Mouse (Mus musculus) hindbrain, postnatal 0 days (tissue): ENCODE measurements around the gene Serpinb1b. TPM values are rescaled to one million over a fixed set of nuclear protein-coding genes. Genes with fewer than 3 reads are reported as not detected.

Source experiments
- ATAC-seq: fragments of 200-750 bp; cut with Nextera tagmentation; 2 replicates; pipeline ENCODE4 v1.8.0; 2017; ENCODE audit warnings: mild to moderate bottlenecking, moderate TSS enrichment, moderate library complexity
- DNase-seq: peaks from one replicate; pipeline ENCODE4 v3.0.0-alpha.2; 2015; ENCODE audit warnings: low spot score
- H3K27ac ChIP-seq: fragments of 300-500 bp; sonication (generic); 2 replicates; pipeline ENCODE4 v1.5.1; 2014; ENCODE audit warnings: mild to moderate bottlenecking
- H3K27me3 ChIP-seq: fragments of 300-500 bp; sonication (generic); 2 replicates; pipeline ENCODE4 v1.6.1; 2014; ENCODE audit warnings: low read length, mixed read lengths; ENCODE audit not compliant: insufficient read depth
- H3K36me3 ChIP-seq: fragments of 300-500 bp; sonication (generic); 2 replicates; pipeline ENCODE4 v1.6.1; 2014; ENCODE audit warnings: low read length, mixed read lengths; ENCODE audit not compliant: insufficient read depth
- H3K4me1 ChIP-seq: fragments of 300-500 bp; sonication (generic); 2 replicates; pipeline ENCODE4 v1.6.1; 2014; ENCODE audit warnings: antibody characterized with exemption, low read length, mixed read lengths; ENCODE audit not compliant: insufficient read depth
- H3K4me2 ChIP-seq: fragments of 300-500 bp; sonication (generic); 2 replicates; pipeline ENCODE4 v1.6.1; 2014; ENCODE audit warnings: low read depth, mild to moderate bottlenecking, low read length, moderate library complexity, mixed read lengths
- H3K4me3 ChIP-seq: fragments of 300-500 bp; sonication (generic); 2 replicates; pipeline ENCODE4 v1.5.1; 2014; ENCODE audit warnings: low read length
- H3K9ac ChIP-seq: fragments of 300-500 bp; sonication (generic); replicated peaks from 2 replicates; pipeline ENCODE4 v1.6.1; 2014; ENCODE audit warnings: mild to moderate bottlenecking, low read length, moderate library complexity, mixed read lengths
- H3K9me3 ChIP-seq: fragments of 300-500 bp; sonication (generic); 2 replicates; pipeline ENCODE4 v1.6.1; 2016; ENCODE audit warnings: low read length, mixed read lengths
- CTCF ChIP-seq: IDR thresholded peaks from 2 replicates; pipeline ENCODE4 v1.5.1; 2016; ENCODE audit warnings: antibody characterized with exemption, control low read depth, low read depth
- WGBS: fragments of 180-500 bp; shearing (Covaris S2); extraction: QIAGEN DNeasy Blood & Tissue Kit; methylation state at CpG from one replicate; pipeline ENCODE4 v1.1.7; 2014; 5-methylcytosine and 5-hydroxymethylcytosine counted together
- polyA plus RNA-seq: library from polyadenylated mRNA; unstranded; fragments of >200 nt; fragmentation: Nextera tagmentation; extraction: Ambion mirVana; gene quantifications from 2 replicates; pipeline ENCODE4 v1.2.1, GENCODE M21; 2015
- total RNA-seq: library from RNA; depleted of rRNA; stranded (reverse); fragments of >200 nt; gene quantifications from 2 replicates; pipeline ENCODE4 v1.2.3, GENCODE M21; 2014

The Serpinb1b gene
- total and polyA plus RNA-seq, 2 experiments from 2014 or later = 14.2 to 30.6 TPM

GRCm38 (mm10) chr13:33089566-33089965 is 11.2 kb downstream of the Serpinb1b start:
- no peak for ATAC-seq
- H3K9me3 ChIP-seq = no peaks in the 10 kb centered on the region
- H3K4me2 ChIP-seq = no peak overlapping the region
- H3K27me3 ChIP-seq = no peaks in the 10 kb centered on the region
- H3K4me1 ChIP-seq = peaks cover 4% of the 10 kb centered on the region; the same call in 1 of the 2 replicates
- H3K4me3 ChIP-seq = no peak overlapping the region
- no peak overlapping the region for H3K27ac ChIP-seq
- no peaks in the 10 kb centered on the region for H3K36me3 ChIP-seq
- H3K9ac ChIP-seq = no peak overlapping the region
- DNase-seq = no peak
- no peak for TF ChIP-seq CTCF
- WGBS = 82% methylated on average over 3 of the region's 3 CpGs

- H3K4me2 ChIP-seq = no peak overlapping the region
- ATAC-seq = no peak
- no peak overlapping the region for H3K9ac ChIP-seq
- DNase-seq = no peak
- WGBS = 57% methylated on average over 1 of the region's 1 CpGs
- no peak overlapping the region for H3K4me3 ChIP-seq
- no peak overlapping the region for H3K27ac ChIP-seq
- no peaks in the 10 kb centered on the region for H3K9me3 ChIP-seq
- TF ChIP-seq CTCF = no peak
- H3K4me1 ChIP-seq = no peaks in the 10 kb centered on the region
- no peaks in the 10 kb centered on the region for H3K27me3 ChIP-seq
- H3K36me3 ChIP-seq = no peaks in the 10 kb centered on the region
Observed at GRCm38 (mm10) chr13:33090546-33090945, 12.2 kb downstream of the Serpinb1b start.

GRCm38 (mm10) chr13:33091306-33091705 is 12.9 kb downstream of the Serpinb1b start:
- WGBS = 88% methylated on average over 1 of the region's 1 CpGs
- no peak overlapping the region for H3K4me3 ChIP-seq
- no peak overlapping the region for H3K9ac ChIP-seq
- ATAC-seq (no peak), DNase-seq (no peak)
- H3K36me3 ChIP-seq = no peaks in the 10 kb centered on the region
- TF ChIP-seq CTCF = no peak
- H3K4me2 ChIP-seq = no peak overlapping the region
- H3K27ac ChIP-seq = no peak overlapping the region
- H3K27me3 ChIP-seq = no peaks in the 10 kb centered on the region
- no peaks in the 10 kb centered on the region for H3K9me3 ChIP-seq
- no peaks in the 10 kb centered on the region for H3K4me1 ChIP-seq

GRCm38 (mm10) chr13:33095575-33095974 is 17.2 kb downstream of the Serpinb1b start:
- no peak for TF ChIP-seq CTCF
- Histone ChIP-seq H3K27ac (no peak overlapping the region), H3K36me3 (no peaks in the 10 kb centered on the region), H3K4me1 (no peaks in the 10 kb centered on the region), H3K9me3 (no peaks in the 10 kb centered on the region), H3K4me3 (no peak overlapping the region), H3K4me2 (no peak overlapping the region), H3K27me3 (no peaks in the 10 kb centered on the region), H3K9ac (no peak overlapping the region)
- WGBS = 75% methylated on average over 1 of the region's 1 CpGs
- ATAC-seq = no peak
- DNase-seq = no peak

GRCm38 (mm10) chr13:33105626-33106025 is 27.3 kb downstream of the Serpinb1b start:
- H3K27me3 ChIP-seq = no peaks in the 10 kb centered on the region
- H3K36me3 ChIP-seq = no peaks in the 10 kb centered on the region
- H3K9ac ChIP-seq = no peak overlapping the region
- DNase-seq (no peak), ATAC-seq (no peak)
- no peaks in the 10 kb centered on the region for H3K4me1 ChIP-seq
- H3K4me2 ChIP-seq = no peak overlapping the region
- no peak overlapping the region for H3K27ac ChIP-seq
- H3K4me3 ChIP-seq = no peak overlapping the region
- no peaks in the 10 kb centered on the region for H3K9me3 ChIP-seq
- TF ChIP-seq CTCF = no peak

GRCm38 (mm10) chr13:33113054-33113453 is 34.7 kb downstream of the Serpinb1b start:
- DNase-seq = no peak
- no peak for TF ChIP-seq CTCF
- no peak overlapping the region for H3K4me3 ChIP-seq
- 67% methylated on average over 3 of the region's 3 CpGs for WGBS
- no peak overlapping the region for H3K27ac ChIP-seq
- no peaks in the 10 kb centered on the region for H3K27me3 ChIP-seq
- no peaks in the 10 kb centered on the region for H3K36me3 ChIP-seq
- no peak for ATAC-seq
- H3K4me2 ChIP-seq = no peak overlapping the region
- H3K4me1 ChIP-seq = no peaks in the 10 kb centered on the region
- H3K9me3 ChIP-seq = no peaks in the 10 kb centered on the region
- no peak overlapping the region for H3K9ac ChIP-seq

- Histone ChIP-seq H3K9me3 (no peaks in the 10 kb centered on the region), H3K9ac (no peak overlapping the region), H3K4me1 (no peaks in the 10 kb centered on the region), H3K4me3 (no peak overlapping the region), H3K36me3 (no peaks in the 10 kb centered on the region), H3K27ac (no peak overlapping the region), H3K4me2 (no peak overlapping the region), H3K27me3 (no peaks in the 10 kb centered on the region)
- 94% methylated on average over 2 of the region's 2 CpGs for WGBS
- DNase-seq = no peak
- no peak for TF ChIP-seq CTCF
- no peak for ATAC-seq
Observed at GRCm38 (mm10) chr13:33137717-33138116, 59.3 kb downstream of the Serpinb1b start.
